Mouse (Mus musculus): ENCODE results near the gene St3gal3. TPM values are rescaled to one million over a fixed set of nuclear protein-coding genes. Genes with fewer than 3 reads are reported as not detected.

Gene St3gal3
- 4.2 and 4.5 TPM in 2 replicates for polyA plus RNA-seq (2015; fragmentation: Nextera tagmentation; extraction: Ambion mirVana)

GRCm38 (mm10) chr4:118134485-118135365 is at the start of gene St3gal3:
St3gal3 (minus strand) TSS chr4:118134914.

GRCm38 (mm10) chr4:118179467-118180300 is 45.0 kb upstream of the St3gal3 start, which contains the start of gene Kdm4a:
Kdm4a (minus strand) TSS chr4:118180043.

GRCm38 (mm10) chr4:117929391-117929881 is 205.3 kb downstream of the St3gal3 start, which contains the start of gene Artn:
Artn (minus strand) TSS chr4:117929763.

GRCm38 (mm10) chr4:117914591-117915442 is 219.9 kb downstream of the St3gal3 start, which contains the start of gene Ipo13:
Ipo13 (minus strand) TSS chr4:117914999.

GRCm38 (mm10) chr4:117891738-117892161 is 243.0 kb downstream of the St3gal3 start, which contains the start of gene Dph2:
Dph2 (minus strand) TSS chr4:117892032.

GRCm38 (mm10) chr4:117887133-117887532 is 247.6 kb downstream of the St3gal3 start, which contains the start of gene Atp6v0b:
Atp6v0b (minus strand) TSS chr4:117887333.

GRCm38 (mm10) chr4:117882701-117883691 is 251.7 kb downstream of the St3gal3 start, which contains the start of gene B4galt2:
B4galt2 (minus strand) TSS chr4:117883487.

Other genes with a start within 250 kb of the St3gal3 start
- gene Atp6v0b, start 247.6 kb downstream of the St3gal3 start, polyA plus RNA-seq (2015; fragmentation: Nextera tagmentation; extraction: Ambion mirVana) = 142 and 188 TPM in 2 replicates
- gene Dph2, start 242.9 kb downstream of the St3gal3 start, polyA plus RNA-seq (2015; fragmentation: Nextera tagmentation; extraction: Ambion mirVana) = 7.4 and 7.6 TPM in 2 replicates
- gene Ipo13, start 219.9 kb downstream of the St3gal3 start, polyA plus RNA-seq (2015; fragmentation: Nextera tagmentation; extraction: Ambion mirVana) = 21.5 and 21.6 TPM in 2 replicates
- gene Artn, start 205.2 kb downstream of the St3gal3 start, polyA plus RNA-seq (2015; fragmentation: Nextera tagmentation; extraction: Ambion mirVana) = 2.8 and 3.2 TPM in 2 replicates
- gene Kdm4a, start 45.1 kb upstream of the St3gal3 start, polyA plus RNA-seq (2015; fragmentation: Nextera tagmentation; extraction: Ambion mirVana) = 14.9 and 16.0 TPM in 2 replicates
- 37.1 and 41.7 TPM in 2 replicates for gene Ptprf, start 156.5 kb upstream of the St3gal3 start, polyA plus RNA-seq (2015; fragmentation: Nextera tagmentation; extraction: Ambion mirVana)